Mouse (Mus musculus) forebrain, embryonic 11.5 days (tissue): ENCODE measurements around the gene Mapk7. TPM values are rescaled to one million over a fixed set of nuclear protein-coding genes. Genes with fewer than 3 reads are reported as not detected.

Experiments used
- ATAC-seq: fragments of 200-750 bp; cut with Nextera tagmentation; replicated peaks from 2 replicates; pipeline ENCODE4 v1.8.0; 2017; ENCODE audit warnings: moderate TSS enrichment; ENCODE audit not compliant: low FRiP score
- DNase-seq: peaks from one replicate; pipeline ENCODE4 v3.0.0-alpha.2; 2017; ENCODE audit warnings: low spot score
- H3K27ac ChIP-seq: fragments of 300-500 bp; sonication (generic); 2 replicates; pipeline ENCODE4 v1.5.1; 2014; ENCODE audit warnings: low read depth, low read length
- H3K27me3 ChIP-seq: fragments of 300-500 bp; sonication (generic); 2 replicates; pipeline ENCODE4 v1.6.1; 2014; ENCODE audit warnings: mild to moderate bottlenecking, low read length, mixed read lengths; ENCODE audit not compliant: control insufficient read depth, insufficient read depth
- H3K36me3 ChIP-seq: fragments of 300-500 bp; sonication (generic); 2 replicates; pipeline ENCODE4 v1.6.1; 2014; ENCODE audit warnings: mild to moderate bottlenecking, low read length, moderate library complexity, mixed read lengths; ENCODE audit not compliant: control insufficient read depth, insufficient read depth
- H3K4me1 ChIP-seq: fragments of 300-500 bp; sonication (generic); replicated peaks from 2 replicates; pipeline ENCODE4 v1.6.1; 2014; ENCODE audit warnings: low read length, mixed read lengths; ENCODE audit not compliant: control insufficient read depth, insufficient read depth
- H3K4me2 ChIP-seq: fragments of 300-500 bp; sonication (generic); 2 replicates; pipeline ENCODE4 v1.6.1; 2014; ENCODE audit warnings: low read depth, mild to moderate bottlenecking, low read length, moderate library complexity, mixed read lengths; ENCODE audit not compliant: severe bottlenecking
- H3K4me3 ChIP-seq: fragments of 300-500 bp; sonication (generic); 2 replicates; pipeline ENCODE4 v1.5.1; 2014; ENCODE audit warnings: low read depth, low read length
- H3K9ac ChIP-seq: fragments of 300-500 bp; sonication (generic); 2 replicates; pipeline ENCODE4 v1.6.1; 2014; ENCODE audit warnings: low read length
- H3K9me3 ChIP-seq: fragments of 300-500 bp; sonication (generic); 2 replicates; pipeline ENCODE4 v1.6.1; 2016; ENCODE audit warnings: low read length, mixed read lengths; ENCODE audit not compliant: control insufficient read depth
- WGBS: fragments of 180-500 bp; shearing (Covaris S2); extraction: QIAGEN DNeasy Blood & Tissue Kit; methylation state at CpG from one replicate; pipeline ENCODE4 v1.1.7; 2014; 5-methylcytosine and 5-hydroxymethylcytosine counted together
- polyA plus RNA-seq: library from polyadenylated mRNA; unstranded; fragments of >200 nt; fragmentation: Nextera tagmentation; extraction: Ambion mirVana; gene quantifications from 2 replicates; pipeline ENCODE4 v1.2.1, GENCODE M21; 2014

Gene Mapk7
- polyA plus RNA-seq, 1 experiment from 2014 or later: 80.1 TPM

GRCm38 (mm10) chr11:61526872-61527271 lies 32.7 kb upstream of the Mapk7 start:
- DNase-seq: no peak
- H3K36me3 ChIP-seq: no peaks in the 10 kb centered on the region; the same call in 1 of the 2 replicates
- 100% methylated on average over 1 of the region's 1 CpGs for WGBS

GRCm38 (mm10) chr11:61519484-61520107 lies 25.4 kb upstream of the Mapk7 start:
- WGBS: 92% methylated on average over 3 of the region's 3 CpGs
- no peak overlapping the region for H3K9ac ChIP-seq
- H3K27me3 ChIP-seq: no peaks in the 10 kb centered on the region
- no peaks in the 10 kb centered on the region for H3K4me1 ChIP-seq
- H3K27ac ChIP-seq: no peak overlapping the region
- H3K36me3 ChIP-seq: no peaks in the 10 kb centered on the region; the same call in 1 of the 2 replicates
- ATAC-seq (no peak), DNase-seq (no peak)
- H3K4me3 ChIP-seq: no peak overlapping the region
- no peak overlapping the region for H3K4me2 ChIP-seq
- H3K9me3 ChIP-seq: no peaks in the 10 kb centered on the region

More at GRCm38 (mm10) chr11:61526872-61527271, 32.7 kb upstream of the Mapk7 start:
- no peaks in the 10 kb centered on the region for H3K4me1 ChIP-seq
- no peaks in the 10 kb centered on the region for H3K9me3 ChIP-seq
- no peak overlapping the region for H3K9ac ChIP-seq
- H3K4me3 ChIP-seq: no peak overlapping the region
- H3K4me2 ChIP-seq: no peak overlapping the region
- H3K27me3 ChIP-seq: no peaks in the 10 kb centered on the region
- no peak for ATAC-seq
- H3K27ac ChIP-seq: no peak overlapping the region

GRCm38 (mm10) chr11:61518871-61519270 lies 24.7 kb upstream of the Mapk7 start:
- H3K4me2 ChIP-seq: no peak overlapping the region
- no peaks in the 10 kb centered on the region; the same call in 1 of the 2 replicates for H3K36me3 ChIP-seq
- H3K27me3 ChIP-seq: no peaks in the 10 kb centered on the region
- WGBS: 90% methylated on average over 3 of the region's 3 CpGs
- no peak for DNase-seq
- no peaks in the 10 kb centered on the region for H3K9me3 ChIP-seq
- H3K27ac ChIP-seq: no peak overlapping the region
- no peaks in the 10 kb centered on the region for H3K4me1 ChIP-seq
- no peak for ATAC-seq
- H3K4me3 ChIP-seq: no peak overlapping the region
- H3K9ac ChIP-seq: no peak overlapping the region

DNA sequence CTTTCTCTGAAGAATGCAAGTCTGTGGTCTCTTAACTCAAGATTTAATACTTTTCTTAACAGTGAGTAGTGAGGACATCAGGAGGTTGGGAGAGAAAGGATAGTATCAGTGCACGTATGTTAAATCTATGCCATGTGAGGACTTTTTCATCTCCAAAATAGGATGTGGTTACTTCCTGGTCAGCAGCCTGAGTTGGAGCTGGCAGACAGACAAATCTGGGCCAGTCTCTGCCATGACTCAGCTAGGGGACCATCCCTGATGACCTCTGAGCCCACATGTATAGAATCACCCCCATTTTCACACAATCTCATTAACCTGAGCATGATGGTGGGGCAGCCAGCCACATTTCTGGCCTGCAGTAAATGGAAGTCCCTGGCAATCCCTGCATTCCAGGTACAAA lies 23.8 kb upstream of the Mapk7 start:
- Histone ChIP-seq H3K27me3 (no peaks in the 10 kb centered on the region), H3K4me2 (no peak overlapping the region), H3K4me1 (no peaks in the 10 kb centered on the region), H3K36me3 (no peaks in the 10 kb centered on the region; the same call in 1 of the 2 replicates), H3K9ac (no peak overlapping the region), H3K9me3 (no peaks in the 10 kb centered on the region), H3K4me3 (no peak overlapping the region), H3K27ac (no peak overlapping the region)
- 87% methylated on average over 1 of the region's 1 CpGs for WGBS
- ATAC-seq (no peak), DNase-seq (no peak)

DNA sequence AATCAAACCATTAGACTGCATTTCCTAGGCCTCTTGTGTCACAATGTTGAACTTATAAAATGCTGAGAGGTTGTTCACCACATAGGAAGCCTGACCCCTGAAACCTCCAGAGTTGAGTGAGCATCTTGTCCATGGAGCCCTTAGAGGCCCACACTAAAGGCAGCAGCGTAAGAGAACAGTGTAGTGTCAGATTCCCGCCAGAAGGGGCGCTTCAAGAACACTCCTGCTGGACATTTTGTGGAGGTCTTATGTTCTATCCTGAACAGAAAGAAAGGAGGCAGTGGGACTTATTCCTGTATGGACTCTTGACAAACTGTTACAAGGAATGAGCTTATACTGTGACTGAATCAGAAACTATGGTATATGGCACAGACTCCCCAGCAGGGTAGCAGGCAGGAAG lies 20.7 kb upstream of the Mapk7 start:
- Histone ChIP-seq H3K27me3 (no peaks in the 10 kb centered on the region), H3K4me2 (no peak overlapping the region), H3K9me3 (no peaks in the 10 kb centered on the region), H3K27ac (no peak overlapping the region), H3K9ac (no peak overlapping the region), H3K36me3 (no peaks in the 10 kb centered on the region; the same call in 1 of the 2 replicates), H3K4me3 (no peak overlapping the region), H3K4me1 (no peaks in the 10 kb centered on the region)
- ATAC-seq (no peak), DNase-seq (peak; percentile 73)
- WGBS: 29% methylated on average over 3 of the region's 3 CpGs

GRCm38 (mm10) chr11:61504713-61505257 lies 10.6 kb upstream of the Mapk7 start, which contains the start of gene B9d1:
Gene B9d1 (plus strand): TSS chr11:61505144.
- peaks cover 3% of the 10 kb centered on the region for H3K4me1 ChIP-seq
- H3K9ac ChIP-seq: peak within 1 kb of the TSS; percentile 70
- peak; percentile 89 for ATAC-seq
- H3K27me3 ChIP-seq: no peaks in the 10 kb centered on the region
- H3K4me3 ChIP-seq: peak within 1 kb of the TSS; percentile 41
- no peaks in the 10 kb centered on the region for H3K9me3 ChIP-seq
- no peaks in the 10 kb centered on the region for H3K36me3 ChIP-seq
- H3K4me2 ChIP-seq: peak within 1 kb of the TSS; percentile 57
- H3K27ac ChIP-seq: peak within 1 kb of the TSS; percentile 63; the same call in 1 of the 2 replicates
- DNase-seq: peak; percentile 95
- under 1% methylated on average over 39 of the region's 39 CpGs for WGBS

GRCm38 (mm10) chr11:61503933-61504332 lies 9.7 kb upstream of the Mapk7 start:
- Histone ChIP-seq H3K4me3 (no peak overlapping the region), H3K4me1 (peaks cover 3% of the 10 kb centered on the region), H3K4me2 (no peak overlapping the region), H3K9me3 (no peaks in the 10 kb centered on the region), H3K27me3 (no peaks in the 10 kb centered on the region), H3K36me3 (no peaks in the 10 kb centered on the region), H3K27ac (no peak overlapping the region), H3K9ac (peak overlapping the region; percentile 70)
- WGBS: 82% methylated on average over 8 of the region's 8 CpGs
- ATAC-seq (no peak), DNase-seq (no peak)

- Histone ChIP-seq H3K4me1 (no peaks in the 10 kb centered on the region), H3K4me2 (no peak overlapping the region), H3K9ac (no peak overlapping the region), H3K9me3 (no peaks in the 10 kb centered on the region), H3K27me3 (no peaks in the 10 kb centered on the region), H3K36me3 (no peaks in the 10 kb centered on the region), H3K4me3 (no peak overlapping the region), H3K27ac (no peak overlapping the region)
- no peak for ATAC-seq
- WGBS: 85% methylated on average over 6 of the region's 6 CpGs
- DNase-seq: no peak
Observed at GRCm38 (mm10) chr11:61498736-61499504, 4.7 kb upstream of the Mapk7 start.
